In genomic region chr6:137716802-137717201, GRCm38 (mm10) we compare ENCODE assay signal across 22 mouse cellular contexts. TPM values are rescaled to one million over a fixed set of nuclear protein-coding genes. Genes with fewer than 3 reads are reported as not detected.
DNase-seq lines count a peak whose midpoint lies in the region; ATAC-seq and TF ChIP-seq lines count a peak whose summit lies in the region.
"Had no signal": no experiment of that assay in that cellular context is flagged by ENCODE, and none has a peak within 500 bp of the region (broad histone marks: within the 10 kb centered on the region; RNA-seq: fewer than 3 reads in every experiment).

No protein-coding gene starts in this region.

- no peak overlapping the region for H3K4me2 ChIP-seq in hindbrain, postnatal 0 days (ENCODE audit: low read depth, low read length)
- H3K4me2 ChIP-seq in neural tube, embryonic 15.5 days, result no peak overlapping the region
- H3K4me2 ChIP-seq in stomach, embryonic 14.5 days (replicated peaks; ENCODE audit: low read depth, low read length), result no peak overlapping the region
- H3K4me2 ChIP-seq: heart, embryonic 13.5 days; hindbrain, embryonic 13.5 days; kidney, embryonic 15.5 days; neural tube, embryonic 13.5 days had no signal

- 56% methylated on average over 5 of the region's 5 CpGs for WGBS in hindbrain, postnatal 0 days
- WGBS in hindbrain, embryonic 10.5 days, result 74% methylated on average over 5 of the region's 5 CpGs
- WGBS in neural tube, embryonic 15.5 days, result 35% methylated on average over 5 of the region's 5 CpGs
- WGBS in stomach, embryonic 14.5 days, result 42% methylated on average over 5 of the region's 5 CpGs

- H3K27me3 ChIP-seq in hindbrain, postnatal 0 days (ENCODE audit: insufficient read depth, low read length), result no peaks in the 10 kb centered on the region
- no peaks in the 10 kb centered on the region for H3K27me3 ChIP-seq in hindbrain, embryonic 10.5 days (ENCODE audit: insufficient read depth, poor library complexity, severe bottlenecking)
- no peaks in the 10 kb centered on the region for H3K27me3 ChIP-seq in neural tube, embryonic 15.5 days (replicated peaks)
- no peaks in the 10 kb centered on the region for H3K27me3 ChIP-seq in stomach, embryonic 14.5 days (ENCODE audit: control insufficient read depth, insufficient read depth, low read length)
- H3K27me3 ChIP-seq: heart, embryonic 13.5 days; hindbrain, embryonic 13.5 days; kidney, embryonic 15.5 days; megakaryocyte, embryonic 14.5 days; neural tube, embryonic 13.5 days had no signal

- TF ChIP-seq CTCF in hindbrain, postnatal 0 days (IDR thresholded peaks at IDR 0.05; ENCODE audit: low read depth), result no peak

- no peak overlapping the region for H3K4me3 ChIP-seq in hindbrain, postnatal 0 days (ENCODE audit: low read length)
- H3K4me3 ChIP-seq in hindbrain, embryonic 10.5 days, result no peak overlapping the region
- H3K4me3 ChIP-seq in neural tube, embryonic 15.5 days (replicated peaks), result no peak overlapping the region
- H3K4me3 ChIP-seq in stomach, embryonic 14.5 days (ENCODE audit: low read depth, low read length), result no peak overlapping the region
- H3K4me3 ChIP-seq: heart, adult 2 months; heart, embryonic 13.5 days; hindbrain, embryonic 13.5 days; kidney, embryonic 15.5 days; limb, embryonic 10.5 days; megakaryocyte, embryonic 14.5 days; neural tube, embryonic 13.5 days had no signal

- H3K36me3 ChIP-seq in hindbrain, postnatal 0 days (ENCODE audit: insufficient read depth, low read length), result no peaks in the 10 kb centered on the region
- no peaks in the 10 kb centered on the region for H3K36me3 ChIP-seq in hindbrain, embryonic 10.5 days
- no peaks in the 10 kb centered on the region for H3K36me3 ChIP-seq in neural tube, embryonic 15.5 days
- H3K36me3 ChIP-seq in stomach, embryonic 14.5 days (ENCODE audit: control insufficient read depth, insufficient read depth, low read length), result no peaks in the 10 kb centered on the region
- H3K36me3 ChIP-seq: heart, embryonic 13.5 days; hindbrain, embryonic 13.5 days; kidney, embryonic 15.5 days; limb, embryonic 10.5 days; neural tube, embryonic 13.5 days had no signal

- H3K9me3 ChIP-seq in hindbrain, postnatal 0 days (ENCODE audit: low read length), result no peaks in the 10 kb centered on the region
- no peaks in the 10 kb centered on the region for H3K9me3 ChIP-seq in hindbrain, embryonic 10.5 days
- H3K9me3 ChIP-seq in neural tube, embryonic 15.5 days (replicated peaks), result no peaks in the 10 kb centered on the region
- H3K9me3 ChIP-seq in stomach, embryonic 14.5 days (ENCODE audit: control insufficient read depth, low read depth, low read length), result no peaks in the 10 kb centered on the region
- H3K9me3 ChIP-seq: heart, embryonic 13.5 days; hindbrain, embryonic 13.5 days; kidney, embryonic 15.5 days; limb, embryonic 10.5 days; megakaryocyte, embryonic 14.5 days; neural tube, embryonic 13.5 days had no signal

- no peak overlapping the region for H3K27ac ChIP-seq in hindbrain, postnatal 0 days
- H3K27ac ChIP-seq in hindbrain, embryonic 10.5 days, result no peak overlapping the region
- H3K27ac ChIP-seq in neural tube, embryonic 15.5 days (replicated peaks), result no peak overlapping the region
- H3K27ac ChIP-seq in stomach, embryonic 14.5 days (ENCODE audit: low read length), result no peak overlapping the region
- H3K27ac ChIP-seq: heart, adult 2 months; heart, embryonic 13.5 days; hindbrain, embryonic 13.5 days; kidney, embryonic 15.5 days; limb, embryonic 10.5 days; neural tube, embryonic 13.5 days had no signal

- H3K4me1 ChIP-seq in hindbrain, postnatal 0 days (ENCODE audit: insufficient read depth, low read length), result 0 out of 2 replicates have a peak, but pooled peaks cover 5% of the 10 kb centered on the region
- H3K4me1 ChIP-seq in hindbrain, embryonic 10.5 days (replicated peaks), result peaks cover 10% of the 10 kb centered on the region
- H3K4me1 ChIP-seq in neural tube, embryonic 15.5 days, result peaks cover 9% of the 10 kb centered on the region; the same call in 1 of the 2 replicates
- no peaks in the 10 kb centered on the region for H3K4me1 ChIP-seq in stomach, embryonic 14.5 days (ENCODE audit: control insufficient read depth, insufficient read depth, low read length)
- H3K4me1 ChIP-seq: kidney, embryonic 15.5 days; limb, embryonic 10.5 days; megakaryocyte, embryonic 14.5 days had no signal

- DNase-seq in hindbrain, postnatal 0 days (ENCODE audit: low spot score), result no peak
- no peak for DNase-seq in hindbrain, embryonic 10.5 days (ENCODE audit: low spot score)
- no peak for DNase-seq in neural tube, embryonic 10.5 days (ENCODE audit: extremely low spot score, low spot score)
- DNase-seq in layer of hippocampus, postnatal 10 days (ENCODE audit: low spot score in 2 of 2), result no peak
- no peak for DNase-seq in retina, postnatal 1 day
- DNase-seq: adrenal gland, postnatal 25 days; cerebellum, adult 8-10 months; gastrocnemius, postnatal 25 days; heart, adult 2 months; kidney, adult 11 months; lung, postnatal 14 days; midbrain, embryonic 14.5 days; right cerebral cortex, adult 18-20 months had no signal

- ATAC-seq in hindbrain, postnatal 0 days, result peak; percentile 32; the same call in 1 of the 2 replicates
- peak; percentile 38; the same call in 1 of the 2 replicates for ATAC-seq in neural tube, embryonic 15.5 days (ENCODE audit: low FRiP score)
- ATAC-seq in stomach, embryonic 14.5 days (ENCODE audit: insufficient number of reproducible peaks, insufficient read depth, low FRiP score, low read depth), result peak; percentile 33; the same call in 1 of the 2 replicates
- ATAC-seq: forebrain, embryonic 16.5 days had no signal

- H3K9ac ChIP-seq in hindbrain, postnatal 0 days (replicated peaks; ENCODE audit: low read length), result no peak overlapping the region
- H3K9ac ChIP-seq in neural tube, embryonic 15.5 days (replicated peaks), result no peak overlapping the region
- H3K9ac ChIP-seq in stomach, embryonic 14.5 days (replicated peaks; ENCODE audit: low read depth, low read length), result no peak overlapping the region
- H3K9ac ChIP-seq: heart, embryonic 13.5 days; hindbrain, embryonic 13.5 days; kidney, embryonic 15.5 days; neural tube, embryonic 13.5 days had no signal

RNA-seq across cellular contexts. Expression of gene Strap, which starts 18.1 kb away (rescaled TPM):
- 79.0 and 86.6 TPM in 2 replicates for total RNA-seq in hindbrain, postnatal 0 days (2014; rRNA removed)
- 168 TPM in 2 replicates for polyA plus RNA-seq in hindbrain, postnatal 0 days (2015; fragmentation: Nextera tagmentation; extraction: Ambion mirVana)
- 176 and 215 TPM in 2 replicates for polyA plus RNA-seq in hindbrain, embryonic 10.5 days (2016; fragmentation: Nextera tagmentation; extraction: Ambion mirVana)
- 155 and 158 TPM in 2 replicates for polyA plus RNA-seq in neural tube, embryonic 15.5 days (2015; fragmentation: Nextera tagmentation; extraction: Ambion mirVana)
- polyA plus RNA-seq in stomach, embryonic 14.5 days (2014; fragmentation: Nextera tagmentation; extraction: Ambion mirVana), result 160 and 162 TPM in 2 replicates
- 100 to 1,000 TPM; 131 to 140 TPM for total RNA-seq in layer of hippocampus, postnatal 10 days (2021)

RNA-seq across cellular contexts. Expression of gene Dera, which starts 37.5 kb away (rescaled TPM):
- total RNA-seq in hindbrain, postnatal 0 days (2014; rRNA removed), result 9.1 and 12.1 TPM in 2 replicates
- 17.9 and 19.4 TPM in 2 replicates for polyA plus RNA-seq in hindbrain, postnatal 0 days (2015; fragmentation: Nextera tagmentation; extraction: Ambion mirVana)
- polyA plus RNA-seq in hindbrain, embryonic 10.5 days (2016; fragmentation: Nextera tagmentation; extraction: Ambion mirVana), result 67.0 and 72.0 TPM in 2 replicates
- polyA plus RNA-seq in neural tube, embryonic 15.5 days (2015; fragmentation: Nextera tagmentation; extraction: Ambion mirVana), result 12.0 and 23.4 TPM in 2 replicates
- 50.7 and 53.5 TPM in 2 replicates for polyA plus RNA-seq in stomach, embryonic 14.5 days (2014; fragmentation: Nextera tagmentation; extraction: Ambion mirVana)
- 10 to 100 TPM; 14.4 to 17.5 TPM for total RNA-seq in layer of hippocampus, postnatal 10 days (2021)
